Mouse (Mus musculus) spleen, postnatal 4 days (tissue): ENCODE measurements around the gene 4922502D21Rik.

ENCODE experiments used
- DNase-seq, 2 experiments: peaks; one replicate each; pipeline ENCODE4 v3.0.0; 2022; ENCODE audit warnings: low spot score in 2 of 2

The 4922502D21Rik gene

DNA sequence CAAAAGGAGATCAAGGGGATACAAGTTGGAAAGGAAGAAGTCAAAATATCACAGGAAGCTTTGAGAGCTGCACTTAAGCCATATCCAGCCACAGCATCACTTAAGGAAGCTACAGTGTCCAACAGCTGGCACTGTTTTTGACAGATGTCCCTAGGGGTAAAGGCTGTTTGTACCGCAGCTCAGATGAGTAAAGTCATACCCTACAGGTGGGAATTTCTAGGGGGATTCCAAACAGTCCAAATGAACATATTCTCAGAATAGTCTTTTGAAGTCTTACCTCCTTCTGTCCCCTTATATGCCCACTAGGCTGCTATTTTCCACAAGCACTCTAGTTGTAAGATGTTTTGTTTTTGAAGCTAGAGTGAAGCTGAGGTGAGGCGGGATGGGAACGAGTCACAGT is 19.1 kb downstream of the 4922502D21Rik start:
- DNase-seq, result no peak

- DNase-seq, result no peak
These were observed 27.4 kb downstream of the 4922502D21Rik start for GRCm38 (mm10) chr6:129304180-129304579.

DNA sequence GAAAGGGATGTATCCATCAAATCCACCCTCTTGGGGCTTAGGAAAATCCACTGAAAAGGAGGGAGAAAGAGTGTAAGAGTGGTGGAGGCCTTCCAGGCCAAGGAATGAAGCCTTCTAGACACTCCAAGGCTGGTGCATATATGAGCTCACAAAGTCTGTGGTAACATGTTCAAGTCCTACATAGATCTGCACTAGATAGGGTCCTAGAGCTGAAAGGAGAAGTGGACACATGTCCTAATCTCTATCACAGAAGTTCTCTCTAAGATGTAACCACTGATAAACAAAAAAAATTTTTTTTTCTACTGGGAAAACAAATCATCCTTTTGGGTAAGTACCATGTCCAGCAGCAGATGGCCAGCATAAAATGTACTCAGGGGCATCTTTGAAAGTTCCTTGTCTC is 42.9 kb downstream of the 4922502D21Rik start:
- no peak for DNase-seq

DNA sequence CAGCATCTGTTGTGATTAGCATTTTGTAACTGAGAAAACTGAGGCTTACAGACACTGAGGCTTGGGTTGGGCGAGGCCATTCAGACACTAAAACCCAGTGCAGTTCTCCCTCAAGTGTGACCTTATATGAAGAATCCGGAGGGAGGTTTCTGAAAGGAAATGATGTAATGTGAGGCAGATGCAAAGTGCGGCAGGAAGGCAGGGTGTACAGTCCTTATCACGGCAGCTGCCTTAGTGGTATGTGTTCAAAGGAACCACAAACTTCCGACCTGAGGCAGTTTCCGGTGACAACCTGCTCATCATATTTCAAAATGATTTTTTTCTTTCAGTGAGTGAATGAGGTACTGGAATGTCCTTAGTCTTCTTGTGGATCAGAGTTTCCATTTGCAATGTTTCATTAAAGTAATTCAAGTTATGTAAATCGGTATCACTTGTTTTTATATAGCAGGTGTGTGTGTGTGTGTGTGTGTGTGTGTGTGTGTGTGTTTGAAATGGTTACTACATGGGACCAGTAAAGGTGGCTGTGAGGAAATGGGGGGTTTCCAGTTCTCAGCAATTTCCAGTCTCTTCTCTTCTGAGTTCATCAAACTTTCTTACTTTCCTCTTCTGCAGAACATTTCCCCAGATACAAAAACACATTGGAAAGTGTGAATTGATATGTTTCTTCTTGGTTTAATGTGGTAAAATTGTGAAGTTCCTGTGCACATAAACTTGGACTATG is 47.1 kb downstream of the 4922502D21Rik start:
- peak in 1 of 2 experiments; percentile 38 for DNase-seq

DNA sequence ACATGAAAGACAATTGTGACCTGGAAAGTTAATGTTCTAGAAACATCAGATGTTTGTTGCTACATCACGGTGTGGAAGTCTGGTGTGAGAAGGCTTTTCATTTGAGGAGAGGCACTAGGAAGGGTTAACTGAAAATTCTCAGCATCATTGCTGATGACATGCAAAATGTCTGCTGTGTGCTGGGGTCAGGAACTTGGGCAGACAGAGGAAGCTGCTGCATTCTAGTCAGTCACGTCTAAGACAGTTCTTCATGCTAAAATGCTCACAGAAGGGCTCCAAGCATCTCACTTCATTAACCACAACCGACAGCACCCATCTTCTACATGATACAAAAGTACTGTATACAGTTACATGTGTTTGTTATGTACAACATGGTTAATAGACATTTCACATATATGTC is 48.3 kb downstream of the 4922502D21Rik start:
- DNase-seq, result no peak

GRCm38 (mm10) chr6:129276483-129276882 is 55.1 kb downstream of the 4922502D21Rik start:
- no peak for DNase-seq

- DNase-seq, result no peak
These were observed 55.9 kb downstream of the 4922502D21Rik start for GRCm38 (mm10) chr6:129275624-129276203.

- DNase-seq, result peak; percentile 50 to 63
These were observed 56.4 kb downstream of the 4922502D21Rik start, which contains the start of gene Cd69 for GRCm38 (mm10) chr6:129275220-129275619. Cd69 (minus strand) TSS chr6:129275436.

GRCm38 (mm10) chr6:129274476-129274875 is 57.1 kb downstream of the 4922502D21Rik start:
- no peak for DNase-seq

DNA sequence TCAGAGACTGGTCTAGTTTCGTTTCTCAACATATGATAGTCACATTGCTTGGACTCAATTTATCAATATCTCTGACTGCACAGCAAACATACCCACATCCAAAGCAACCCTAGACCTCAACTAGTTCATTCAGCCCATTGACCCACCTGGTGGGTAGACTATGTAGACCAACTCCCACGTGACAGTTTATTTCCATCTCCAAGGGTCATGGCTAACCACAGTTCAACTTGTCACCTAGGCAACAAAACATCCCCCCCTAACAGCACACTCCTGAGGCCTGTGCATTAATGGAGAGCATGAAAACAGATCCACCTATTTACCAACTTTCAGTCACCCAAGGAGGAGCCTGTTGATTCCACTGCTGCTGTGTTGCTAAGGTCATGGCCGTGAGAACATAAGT is 57.9 kb downstream of the 4922502D21Rik start:
- no peak for DNase-seq
